Mouse (Mus musculus) heart, postnatal 25 days (tissue): ENCODE measurements around the gene Gm10644. TPM values are rescaled to one million over a fixed set of nuclear protein-coding genes. Genes with fewer than 3 reads are reported as not detected.

ENCODE experiments used
- DNase-seq: peaks from one replicate; pipeline ENCODE4 v3.0.0; 2022; ENCODE audit warnings: low spot score
- intact Hi-C: fragments of 180-260 bp; cut with DNase I; formaldehyde crosslinking; loops from one replicate; pipeline ENCODE4 v1.15.1; 2025
- total RNA-seq, 2 experiments: library from RNA; stranded (reverse); gene quantifications; 2 replicates each; pipeline ENCODE4 v1.2.3; 2021

The Gm10644 gene
- total RNA-seq, 2 experiments from 2014 or later = 0.61 to 0.70 TPM

GRCm38 (mm10) chr8:83942446-83942845 lies 12.6 kb downstream of the Gm10644 start:
- intact Hi-C loops = no loop called here
- DNase-seq = no peak

DNA sequence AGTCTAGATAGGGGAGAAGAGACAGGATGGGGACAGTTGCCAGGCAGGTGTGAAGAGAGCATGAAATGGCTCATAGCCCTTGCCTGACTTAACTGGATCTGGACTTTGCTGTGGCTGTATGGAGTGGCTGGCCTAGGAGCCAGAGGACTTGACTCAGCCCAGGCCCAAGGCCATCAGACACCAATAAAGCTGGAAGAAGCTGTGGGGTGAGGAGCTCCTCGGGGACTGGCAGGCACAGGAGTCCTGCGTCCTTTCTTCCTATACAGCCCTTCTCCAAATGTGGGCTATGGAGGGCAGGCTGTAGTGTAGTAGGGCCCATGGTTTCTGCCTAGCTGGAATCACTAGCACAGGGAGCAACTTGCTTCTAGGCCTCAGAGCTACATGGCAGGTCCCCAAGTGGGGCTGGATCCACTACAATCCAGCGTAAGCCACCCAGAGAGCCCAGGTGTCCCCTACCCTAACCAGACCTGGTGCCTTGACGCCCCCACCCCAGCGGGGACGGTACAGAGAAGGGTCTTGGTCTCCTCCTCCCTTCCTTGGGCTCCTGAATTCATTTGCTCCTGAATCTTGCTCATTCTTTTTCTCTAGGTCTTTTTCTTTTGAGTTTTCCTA lies 13.8 kb downstream of the Gm10644 start:
- intact Hi-C loops = no loop called here
- no peak for DNase-seq

GRCm38 (mm10) chr8:83938330-83938729 lies 16.7 kb downstream of the Gm10644 start:
- DNase-seq = no peak

DNA sequence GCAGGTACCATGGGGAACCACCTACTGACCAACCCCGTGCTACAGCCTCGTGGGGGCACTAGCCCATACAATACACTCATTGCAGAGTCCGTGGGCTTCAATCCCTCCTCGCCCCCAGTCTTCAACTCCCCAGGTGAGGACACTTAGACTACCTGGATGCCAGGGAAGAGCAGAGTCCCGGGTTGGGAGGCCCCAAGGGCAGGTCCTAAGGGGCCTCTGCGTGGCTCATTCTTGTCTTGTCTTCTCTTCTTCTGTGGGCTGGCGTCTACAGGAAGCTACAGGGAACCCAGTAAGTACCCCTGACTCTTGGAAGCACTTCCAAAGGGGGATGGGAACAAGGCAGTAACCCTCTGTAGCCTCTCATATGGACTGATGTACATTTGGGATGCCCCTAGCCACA lies 17.4 kb downstream of the Gm10644 start:
- no peak for DNase-seq

More at GRCm38 (mm10) chr8:83938330-83938729, 16.7 kb downstream of the Gm10644 start:
- intact Hi-C loops = no loop called here

GRCm38 (mm10) chr8:83935435-83935834 lies 19.6 kb downstream of the Gm10644 start:
- DNase-seq = no peak
- intact Hi-C loops = no loop called here

More for the DNA sequence above, 17.4 kb downstream of the Gm10644 start:
- intact Hi-C loops = no loop called here

- intact Hi-C loops = no loop called here
- DNase-seq = no peak
Observed at GRCm38 (mm10) chr8:83934994-83935393, 20.0 kb downstream of the Gm10644 start.

DNA sequence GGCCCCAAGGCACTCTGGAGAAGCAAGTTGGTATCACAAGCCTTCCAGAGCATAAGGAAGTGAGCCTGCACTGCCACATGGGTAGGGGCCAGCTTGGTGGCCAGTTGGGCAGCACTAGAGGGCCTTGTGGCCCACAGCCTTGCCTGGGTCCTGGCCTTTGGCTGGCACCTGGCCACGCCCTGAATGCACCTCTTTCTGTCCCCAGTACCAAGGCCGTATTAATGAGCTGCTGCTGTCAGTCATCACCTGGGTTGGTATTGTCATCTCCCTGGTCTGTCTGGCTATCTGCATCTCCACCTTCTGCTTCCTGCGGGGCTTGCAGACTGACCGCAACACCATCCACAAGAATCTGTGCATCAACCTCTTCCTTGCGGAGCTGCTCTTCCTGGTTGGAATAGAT lies 20.8 kb downstream of the Gm10644 start:
- DNase-seq = no peak

DNA sequence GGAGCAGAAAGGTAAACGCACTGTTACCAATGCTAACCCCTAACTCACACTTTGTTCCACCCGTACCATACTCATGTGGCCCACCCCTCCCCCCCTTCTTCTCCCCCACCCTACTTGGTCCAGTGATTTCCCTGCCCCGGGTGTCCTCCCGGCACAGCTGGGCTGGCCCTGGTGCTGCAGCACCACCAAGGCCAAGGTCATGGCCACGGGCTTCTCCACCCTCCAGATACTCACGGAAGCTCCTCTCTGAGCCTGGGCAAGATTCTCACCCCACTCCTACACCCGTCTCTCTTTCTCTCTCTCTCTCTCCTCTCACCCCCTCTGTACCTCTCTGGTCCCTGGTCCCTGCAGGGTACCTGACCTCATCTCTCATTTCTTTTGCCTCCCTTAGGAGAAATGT lies 28.7 kb downstream of the Gm10644 start:
- no peak for DNase-seq
- intact Hi-C loops = no loop called here

More for the DNA sequence above, 20.8 kb downstream of the Gm10644 start:
- intact Hi-C loops = no loop called here

DNA sequence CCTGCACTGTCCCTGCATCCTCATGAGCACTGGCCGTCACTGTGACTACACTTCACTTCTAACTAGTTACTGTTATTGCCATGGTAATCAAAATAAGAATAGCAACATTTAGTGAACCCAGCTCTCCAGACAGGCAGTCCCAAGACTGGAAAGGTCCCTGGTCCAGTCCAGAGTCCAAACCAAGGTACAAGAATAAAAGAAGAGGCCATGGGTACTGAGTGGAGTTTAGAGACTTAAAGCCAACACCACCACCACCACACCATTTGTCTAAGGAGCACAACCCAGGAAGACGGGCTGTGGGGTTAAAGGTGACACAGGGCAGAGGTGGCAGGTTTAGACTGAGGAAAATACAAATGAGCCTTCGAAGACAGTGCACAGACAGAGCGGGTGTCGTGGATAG lies 30.4 kb downstream of the Gm10644 start:
- intact Hi-C loops = no loop called here
- no peak for DNase-seq

- DNase-seq = no peak
- intact Hi-C loops = loop anchor here (2.0 kb wide), 1 partner anchor 140 kb away; no protein-coding TSS in a partner anchor
Observed at GRCm38 (mm10) chr8:83922727-83923126, 32.3 kb downstream of the Gm10644 start.

DNA sequence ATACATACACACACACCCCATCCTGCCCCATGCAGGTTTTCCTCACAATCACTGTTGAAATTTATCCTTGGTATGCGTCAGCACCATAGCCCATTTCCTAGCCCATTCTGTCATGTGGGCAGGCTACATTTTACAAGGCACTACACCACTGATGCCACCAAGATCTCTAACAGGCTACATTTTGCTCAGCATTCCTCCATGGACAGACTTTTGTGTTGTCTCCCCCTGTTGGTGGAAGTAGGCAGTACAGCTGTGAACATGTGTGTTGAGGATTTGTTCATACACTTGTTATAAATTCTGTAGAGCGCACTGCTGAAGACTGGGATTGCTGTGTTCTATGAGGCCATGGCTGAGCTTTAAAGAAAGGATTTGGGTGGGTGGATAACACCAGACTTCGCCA lies 33.4 kb downstream of the Gm10644 start:
- intact Hi-C loops = no loop called here
- no peak for DNase-seq

GRCm38 (mm10) chr8:83917566-83917965 lies 37.4 kb downstream of the Gm10644 start:
- no peak for DNase-seq
- intact Hi-C loops = no loop called here

- DNase-seq = no peak
- intact Hi-C loops = no loop called here
Observed at GRCm38 (mm10) chr8:83916015-83916414, 39.0 kb downstream of the Gm10644 start.

GRCm38 (mm10) chr8:83914860-83915259 lies 40.1 kb downstream of the Gm10644 start:
- DNase-seq = no peak
- intact Hi-C loops = no loop called here

DNA sequence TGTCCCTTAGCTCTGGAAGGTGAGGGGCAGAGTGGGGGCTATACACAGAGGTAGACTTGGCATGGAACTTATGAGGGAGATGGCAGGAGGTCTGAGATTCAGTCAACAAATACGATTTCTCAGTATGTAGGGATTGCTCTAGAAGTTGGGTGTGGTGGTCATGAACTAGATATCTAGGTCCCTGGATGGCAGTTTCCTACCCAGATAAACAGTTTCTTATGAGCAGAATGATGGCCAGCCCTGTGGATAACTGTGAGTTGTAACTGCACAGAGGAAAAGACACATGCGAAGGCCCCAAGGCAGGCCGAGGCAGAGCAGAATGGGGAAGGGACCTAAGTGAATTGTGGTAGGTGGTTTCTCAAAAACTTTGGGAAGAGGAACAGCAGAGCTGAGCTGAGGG lies 40.8 kb downstream of the Gm10644 start:
- intact Hi-C loops = no loop called here
- DNase-seq = no peak

- DNase-seq = no peak
- intact Hi-C loops = no loop called here
Observed at GRCm38 (mm10) chr8:83911809-83912731, 42.9 kb downstream of the Gm10644 start.

- intact Hi-C loops = no loop called here
- DNase-seq = no peak
Observed at GRCm38 (mm10) chr8:83909311-83909710, 45.7 kb downstream of the Gm10644 start.

GRCm38 (mm10) chr8:83908583-83908982 lies 46.4 kb downstream of the Gm10644 start:
- intact Hi-C loops = no loop called here
- DNase-seq = no peak

DNA sequence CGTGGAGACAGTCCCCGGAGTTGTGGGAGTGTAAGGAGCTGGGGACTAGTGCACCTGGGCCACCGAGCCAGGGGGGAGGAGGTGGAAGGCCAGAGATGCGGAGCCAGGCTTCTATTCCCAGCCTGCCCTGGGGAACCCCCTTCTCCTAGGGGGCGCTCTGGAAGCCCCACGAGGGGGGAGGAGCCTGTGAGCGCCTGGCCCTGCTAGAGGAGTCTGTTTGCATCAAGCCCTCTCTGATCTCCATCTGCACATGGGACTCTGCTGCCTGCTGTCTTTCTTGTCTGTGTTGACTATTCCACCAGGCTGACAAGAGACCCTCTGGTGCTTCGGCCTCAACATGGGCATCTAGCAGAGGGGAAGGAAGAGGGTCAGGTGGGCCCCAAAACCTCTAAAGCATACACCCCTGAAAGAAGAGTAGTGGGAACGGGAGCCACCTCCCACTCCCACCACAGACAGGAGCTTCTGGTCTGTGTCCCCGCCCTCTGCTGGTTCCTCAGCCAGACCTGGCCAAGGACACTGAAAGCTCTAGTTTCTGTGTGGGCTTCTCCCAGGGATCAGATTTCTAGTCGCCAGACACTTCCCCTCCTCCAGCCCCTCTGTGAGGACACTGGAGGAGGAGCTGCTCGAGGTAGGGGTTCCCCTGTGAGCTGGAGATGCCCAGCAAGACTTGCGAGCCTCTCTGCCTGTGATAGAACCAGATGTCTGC lies 51.9 kb downstream of the Gm10644 start:
- DNase-seq = no peak
- intact Hi-C loops = no loop called here
